Mouse (Mus musculus): ENCODE data around the gene Ets1. TPM values are rescaled to one million over a fixed set of nuclear protein-coding genes. Genes with fewer than 3 reads are reported as not detected.

Ets1 gene
- total and polyA plus RNA-seq, 3 experiments, result 0.05 TPM; not detected in 2

GRCm38 (mm10) chr9:32673923-32674322, 37.9 kb downstream of the Ets1 start:
- H3K9me3 ChIP-seq (replicated peaks), result peaks cover 4% of the 10 kb centered on the region
- no peak overlapping the region for H3K4me3 ChIP-seq (ENCODE audit: low read depth, low read length)
- no peak for DNase-seq (ENCODE audit: low spot score)
- no peaks in the 10 kb centered on the region for H3K4me1 ChIP-seq (ENCODE audit: insufficient read depth, low read depth, low read length)
- no peak for TF ChIP-seq TAL1 (conservative IDR thresholded peaks at IDR 0.05; ENCODE audit: low read depth, low read length)
- no peak for TF ChIP-seq POLR2AphosphoS5 (IDR thresholded peaks at IDR 0.05; ENCODE audit: insufficient replicate concordance, low read depth, low read length)
- no peak for TF ChIP-seq CTCF (IDR thresholded peaks at IDR 0.05; ENCODE audit: low read depth, low read length)
- ATAC-seq (ENCODE audit: extremely low read depth, insufficient number of reproducible peaks, low FRiP score, poor library complexity, severe bottlenecking), result no peak
- no peaks in the 10 kb centered on the region for H3K36me3 ChIP-seq (replicated peaks)
- peaks cover 4% of the 10 kb centered on the region; the same call in 1 of the 2 replicates for H3K27me3 ChIP-seq (ENCODE audit: insufficient read depth, low read length)

GRCm38 (mm10) chr9:32675671-32676409, 39.8 kb downstream of the Ets1 start:
- Histone ChIP-seq H3K4me3 (ENCODE audit: low read depth, low read length) (no peak overlapping the region), H3K27me3 (ENCODE audit: insufficient read depth, low read length) (peaks cover 4% of the 10 kb centered on the region; the same call in 1 of the 2 replicates), H3K36me3 (replicated peaks) (no peaks in the 10 kb centered on the region), H3K4me1 (ENCODE audit: insufficient read depth, low read depth, low read length) (no peaks in the 10 kb centered on the region), H3K9me3 (replicated peaks) (peaks cover 4% of the 10 kb centered on the region)
- DNase-seq (ENCODE audit: low spot score), result no peak
- no peak for ATAC-seq (ENCODE audit: extremely low read depth, insufficient number of reproducible peaks, low FRiP score, poor library complexity, severe bottlenecking)
- no peak for TF ChIP-seq POLR2AphosphoS5 (IDR thresholded peaks at IDR 0.05; ENCODE audit: insufficient replicate concordance, low read depth, low read length)
- TF ChIP-seq TAL1 (conservative IDR thresholded peaks at IDR 0.05; ENCODE audit: low read depth, low read length), result no peak
- TF ChIP-seq GATA1 (IDR thresholded peaks at IDR 0.05; ENCODE audit: borderline replicate concordance, low read length), result no peak
- no peak for TF ChIP-seq CTCF (IDR thresholded peaks at IDR 0.05; ENCODE audit: low read depth, low read length)
- no peak for TF ChIP-seq GATA2 (IDR thresholded peaks at IDR 0.05; ENCODE audit: borderline replicate concordance, low read depth, low read length)

GRCm38 (mm10) chr9:32676480-32676879, 40.5 kb downstream of the Ets1 start:
- DNase-seq (ENCODE audit: low spot score) (no peak), ATAC-seq (ENCODE audit: extremely low read depth, insufficient number of reproducible peaks, low FRiP score, poor library complexity, severe bottlenecking) (no peak)
- Histone ChIP-seq H3K4me3 (ENCODE audit: low read depth, low read length) (no peak overlapping the region), H3K36me3 (replicated peaks) (no peaks in the 10 kb centered on the region), H3K27me3 (ENCODE audit: insufficient read depth, low read length) (peaks cover 4% of the 10 kb centered on the region; the same call in 1 of the 2 replicates), H3K4me1 (ENCODE audit: insufficient read depth, low read depth, low read length) (no peaks in the 10 kb centered on the region), H3K9me3 (replicated peaks) (peaks cover 4% of the 10 kb centered on the region)
- TF ChIP-seq CTCF (IDR thresholded peaks at IDR 0.05; ENCODE audit: low read depth, low read length) (no peak), GATA1 (IDR thresholded peaks at IDR 0.05; ENCODE audit: borderline replicate concordance, low read length) (no peak), GATA2 (IDR thresholded peaks at IDR 0.05; ENCODE audit: borderline replicate concordance, low read depth, low read length) (no peak), POLR2AphosphoS5 (IDR thresholded peaks at IDR 0.05; ENCODE audit: insufficient replicate concordance, low read depth, low read length) (no peak), TAL1 (conservative IDR thresholded peaks at IDR 0.05; ENCODE audit: low read depth, low read length) (no peak)

GRCm38 (mm10) chr9:32677646-32678045, 41.6 kb downstream of the Ets1 start:
- no peak for TF ChIP-seq GATA1 (IDR thresholded peaks at IDR 0.05; ENCODE audit: borderline replicate concordance, low read length)
- TF ChIP-seq POLR2AphosphoS5 (IDR thresholded peaks at IDR 0.05; ENCODE audit: insufficient replicate concordance, low read depth, low read length), result no peak
- no peak for TF ChIP-seq GATA2 (IDR thresholded peaks at IDR 0.05; ENCODE audit: borderline replicate concordance, low read depth, low read length)
- TF ChIP-seq CTCF (IDR thresholded peaks at IDR 0.05; ENCODE audit: low read depth, low read length), result no peak
- TF ChIP-seq TAL1 (conservative IDR thresholded peaks at IDR 0.05; ENCODE audit: low read depth, low read length), result no peak
- ATAC-seq (ENCODE audit: extremely low read depth, insufficient number of reproducible peaks, low FRiP score, poor library complexity, severe bottlenecking) (no peak), DNase-seq (ENCODE audit: low spot score) (no peak)
- H3K27me3 ChIP-seq (ENCODE audit: insufficient read depth, low read length), result no peaks in the 10 kb centered on the region
- H3K4me3 ChIP-seq (ENCODE audit: low read depth, low read length), result no peak overlapping the region
- no peaks in the 10 kb centered on the region for H3K36me3 ChIP-seq (replicated peaks)
- peaks cover 4% of the 10 kb centered on the region for H3K9me3 ChIP-seq (replicated peaks)
- no peaks in the 10 kb centered on the region for H3K4me1 ChIP-seq (ENCODE audit: insufficient read depth, low read depth, low read length)

GRCm38 (mm10) chr9:32678120-32678757, 42.2 kb downstream of the Ets1 start:
- H3K27me3 ChIP-seq (ENCODE audit: insufficient read depth, low read length), result no peaks in the 10 kb centered on the region
- no peaks in the 10 kb centered on the region for H3K4me1 ChIP-seq (ENCODE audit: insufficient read depth, low read depth, low read length)
- DNase-seq (ENCODE audit: low spot score), result no peak
- TF ChIP-seq CTCF (IDR thresholded peaks at IDR 0.05; ENCODE audit: low read depth, low read length), result no peak
- no peak for TF ChIP-seq GATA2 (IDR thresholded peaks at IDR 0.05; ENCODE audit: borderline replicate concordance, low read depth, low read length)
- no peak for TF ChIP-seq TAL1 (conservative IDR thresholded peaks at IDR 0.05; ENCODE audit: low read depth, low read length)
- TF ChIP-seq POLR2AphosphoS5 (IDR thresholded peaks at IDR 0.05; ENCODE audit: insufficient replicate concordance, low read depth, low read length), result no peak
- TF ChIP-seq GATA1 (IDR thresholded peaks at IDR 0.05; ENCODE audit: borderline replicate concordance, low read length), result no peak
- H3K9me3 ChIP-seq (replicated peaks), result peaks cover 4% of the 10 kb centered on the region
- no peak for ATAC-seq (ENCODE audit: extremely low read depth, insufficient number of reproducible peaks, low FRiP score, poor library complexity, severe bottlenecking)
- no peak overlapping the region for H3K4me3 ChIP-seq (ENCODE audit: low read depth, low read length)
- H3K36me3 ChIP-seq (replicated peaks), result no peaks in the 10 kb centered on the region

- no peak for TF ChIP-seq GATA2 (IDR thresholded peaks at IDR 0.05; ENCODE audit: borderline replicate concordance, low read depth, low read length)
- TF ChIP-seq GATA1 (IDR thresholded peaks at IDR 0.05; ENCODE audit: borderline replicate concordance, low read length), result no peak
- TF ChIP-seq POLR2AphosphoS5 (IDR thresholded peaks at IDR 0.05; ENCODE audit: insufficient replicate concordance, low read depth, low read length), result no peak
- no peak for TF ChIP-seq CTCF (IDR thresholded peaks at IDR 0.05; ENCODE audit: low read depth, low read length)
- no peak for TF ChIP-seq TAL1 (conservative IDR thresholded peaks at IDR 0.05; ENCODE audit: low read depth, low read length)
- H3K4me3 ChIP-seq (ENCODE audit: low read depth, low read length), result no peak overlapping the region
- no peak for ATAC-seq (ENCODE audit: extremely low read depth, insufficient number of reproducible peaks, low FRiP score, poor library complexity, severe bottlenecking)
- no peaks in the 10 kb centered on the region for H3K4me1 ChIP-seq (ENCODE audit: insufficient read depth, low read depth, low read length)
- H3K36me3 ChIP-seq (replicated peaks), result no peaks in the 10 kb centered on the region
- no peak for DNase-seq (ENCODE audit: low spot score)
- H3K27me3 ChIP-seq (ENCODE audit: insufficient read depth, low read length), result no peaks in the 10 kb centered on the region
- H3K9me3 ChIP-seq (replicated peaks), result peaks cover 4% of the 10 kb centered on the region
These were observed 43.5 kb downstream of the Ets1 start for GRCm38 (mm10) chr9:32679531-32679930.

Data from G1E (cell line).